Mouse (Mus musculus): ENCODE results near the gene Myoz1. TPM values are rescaled to one million over a fixed set of nuclear protein-coding genes. Genes with fewer than 3 reads are reported as not detected.
A peak's percentile ranks its signal among the peaks of the same experiment; 100 is the strongest.

Gene Myoz1
- polyA plus RNA-seq, 1 experiment from 2014 or later: not detected

DNA sequence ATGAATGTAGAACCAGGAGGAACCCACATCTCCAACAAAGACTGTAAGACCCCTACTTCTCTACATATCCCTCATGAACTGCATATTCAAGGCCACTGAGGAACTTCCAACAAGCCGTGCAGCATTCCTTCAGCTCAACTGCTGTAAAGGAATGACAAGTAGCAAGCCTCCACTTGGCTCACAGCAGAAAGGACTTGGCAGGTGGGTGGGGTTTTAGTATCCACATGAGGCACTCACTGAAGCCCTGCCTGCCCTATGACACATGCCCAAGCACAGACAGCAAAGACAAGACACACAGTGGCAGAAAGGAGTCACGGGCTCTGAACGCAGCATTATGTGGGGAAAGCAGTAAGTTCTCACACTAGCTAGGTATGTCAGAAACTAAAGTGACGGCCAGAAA lies 46.2 kb downstream of the Myoz1 start:
- Histone ChIP-seq H3K4me2 (replicated peaks) (no peak overlapping the region), H3K36me3 (replicated peaks; ENCODE audit: control insufficient read depth, insufficient read depth) (peaks cover 12% of the 10 kb centered on the region), H3K4me1 (replicated peaks; ENCODE audit: control insufficient read depth, insufficient read depth, low read length) (no peaks in the 10 kb centered on the region), H3K9ac (no peak overlapping the region), H3K27me3 (ENCODE audit: control insufficient read depth, insufficient read depth, low read length) (no peaks in the 10 kb centered on the region), H3K9me3 (ENCODE audit: control insufficient read depth, low read length) (no peaks in the 10 kb centered on the region), H3K27ac (no peak overlapping the region), H3K4me3 (replicated peaks; ENCODE audit: low read length) (no peak overlapping the region)
- no peak for DNase-seq (ENCODE audit: low spot score)
- no peak for ATAC-seq (ENCODE audit: low FRiP score)
- 86% methylated on average over 4 of the region's 4 CpGs for WGBS

- no peak overlapping the region for H3K9ac ChIP-seq
- peaks cover 12% of the 10 kb centered on the region for H3K36me3 ChIP-seq (replicated peaks; ENCODE audit: control insufficient read depth, insufficient read depth)
- H3K9me3 ChIP-seq (ENCODE audit: control insufficient read depth, low read length): no peaks in the 10 kb centered on the region
- DNase-seq (ENCODE audit: low spot score): no peak
- no peak for ATAC-seq (ENCODE audit: low FRiP score)
- H3K4me1 ChIP-seq (replicated peaks; ENCODE audit: control insufficient read depth, insufficient read depth, low read length): no peaks in the 10 kb centered on the region
- H3K27me3 ChIP-seq (ENCODE audit: control insufficient read depth, insufficient read depth, low read length): no peaks in the 10 kb centered on the region
- no peak overlapping the region for H3K4me2 ChIP-seq (replicated peaks)
- no peak overlapping the region for H3K27ac ChIP-seq
- no peak overlapping the region for H3K4me3 ChIP-seq (replicated peaks; ENCODE audit: low read length)
- 90% methylated on average over 3 of the region's 3 CpGs for WGBS
Observed at GRCm38 (mm10) chr14:20609519-20609918, 46.8 kb downstream of the Myoz1 start.

- H3K9ac ChIP-seq: no peak overlapping the region
- 88% methylated on average over 9 of the region's 9 CpGs for WGBS
- no peak overlapping the region for H3K4me2 ChIP-seq (replicated peaks)
- peaks cover 12% of the 10 kb centered on the region for H3K36me3 ChIP-seq (replicated peaks; ENCODE audit: control insufficient read depth, insufficient read depth)
- no peak for ATAC-seq (ENCODE audit: low FRiP score)
- H3K4me1 ChIP-seq (replicated peaks; ENCODE audit: control insufficient read depth, insufficient read depth, low read length): no peaks in the 10 kb centered on the region
- no peak overlapping the region for H3K4me3 ChIP-seq (replicated peaks; ENCODE audit: low read length)
- no peak overlapping the region for H3K27ac ChIP-seq
- H3K9me3 ChIP-seq (ENCODE audit: control insufficient read depth, low read length): no peaks in the 10 kb centered on the region
- DNase-seq (ENCODE audit: low spot score): no peak
- no peaks in the 10 kb centered on the region for H3K27me3 ChIP-seq (ENCODE audit: control insufficient read depth, insufficient read depth, low read length)
Observed at GRCm38 (mm10) chr14:20607396-20608126, 48.8 kb downstream of the Myoz1 start.

DNA sequence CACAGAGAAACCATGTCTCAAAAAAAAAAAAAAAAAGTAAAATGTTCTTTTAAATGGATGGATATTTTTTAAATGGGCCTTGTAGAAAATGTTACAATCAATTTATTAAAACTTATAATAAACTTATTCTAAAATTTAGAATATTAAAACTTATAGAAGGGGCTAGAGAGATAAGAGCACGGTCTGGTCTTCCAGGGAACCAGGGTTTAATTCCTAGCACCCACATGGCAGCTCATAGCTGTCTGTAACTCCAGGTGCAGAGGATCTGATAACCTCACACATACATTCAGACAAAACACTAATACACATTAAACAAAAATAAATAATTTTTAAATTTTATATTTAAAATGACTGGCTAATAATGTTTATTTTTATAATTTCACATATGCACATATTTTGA lies 55.1 kb downstream of the Myoz1 start:
- no peak overlapping the region for H3K9ac ChIP-seq
- DNase-seq (ENCODE audit: low spot score) (no peak), ATAC-seq (ENCODE audit: low FRiP score) (no peak)
- H3K27me3 ChIP-seq (ENCODE audit: control insufficient read depth, insufficient read depth, low read length): no peaks in the 10 kb centered on the region
- no peaks in the 10 kb centered on the region for H3K36me3 ChIP-seq (replicated peaks; ENCODE audit: control insufficient read depth, insufficient read depth)
- H3K27ac ChIP-seq: no peak overlapping the region
- no peaks in the 10 kb centered on the region for H3K4me1 ChIP-seq (replicated peaks; ENCODE audit: control insufficient read depth, insufficient read depth, low read length)
- H3K4me2 ChIP-seq (replicated peaks): no peak overlapping the region
- no peaks in the 10 kb centered on the region for H3K9me3 ChIP-seq (ENCODE audit: control insufficient read depth, low read length)
- H3K4me3 ChIP-seq (replicated peaks; ENCODE audit: low read length): no peak overlapping the region
- WGBS: 94% methylated on average over 1 of the region's 1 CpGs

- no peaks in the 10 kb centered on the region for H3K4me1 ChIP-seq (replicated peaks; ENCODE audit: control insufficient read depth, insufficient read depth, low read length)
- no peak overlapping the region for H3K27ac ChIP-seq
- ATAC-seq (ENCODE audit: low FRiP score) (no peak), DNase-seq (ENCODE audit: low spot score) (no peak)
- no peaks in the 10 kb centered on the region for H3K9me3 ChIP-seq (ENCODE audit: control insufficient read depth, low read length)
- H3K9ac ChIP-seq: no peak overlapping the region
- WGBS: 66% methylated on average over 2 of the region's 2 CpGs
- H3K4me3 ChIP-seq (replicated peaks; ENCODE audit: low read length): no peak overlapping the region
- H3K36me3 ChIP-seq (replicated peaks; ENCODE audit: control insufficient read depth, insufficient read depth): no peaks in the 10 kb centered on the region
- no peaks in the 10 kb centered on the region for H3K27me3 ChIP-seq (ENCODE audit: control insufficient read depth, insufficient read depth, low read length)
- no peak overlapping the region for H3K4me2 ChIP-seq (replicated peaks)
Observed at GRCm38 (mm10) chr14:20600203-20600602, 56.1 kb downstream of the Myoz1 start.

GRCm38 (mm10) chr14:20599542-20599941 lies 56.8 kb downstream of the Myoz1 start:
- DNase-seq (ENCODE audit: low spot score) (no peak), ATAC-seq (ENCODE audit: low FRiP score) (no peak)
- no peak overlapping the region for H3K9ac ChIP-seq
- no peak overlapping the region for H3K4me2 ChIP-seq (replicated peaks)
- no peaks in the 10 kb centered on the region for H3K4me1 ChIP-seq (replicated peaks; ENCODE audit: control insufficient read depth, insufficient read depth, low read length)
- WGBS: 86% methylated on average over 2 of the region's 2 CpGs
- no peaks in the 10 kb centered on the region for H3K27me3 ChIP-seq (ENCODE audit: control insufficient read depth, insufficient read depth, low read length)
- H3K27ac ChIP-seq: no peak overlapping the region
- no peak overlapping the region for H3K4me3 ChIP-seq (replicated peaks; ENCODE audit: low read length)
- no peaks in the 10 kb centered on the region for H3K36me3 ChIP-seq (replicated peaks; ENCODE audit: control insufficient read depth, insufficient read depth)
- no peaks in the 10 kb centered on the region for H3K9me3 ChIP-seq (ENCODE audit: control insufficient read depth, low read length)

Small RNAs within 50 kb of the gene (microRNA-seq; reads per million reads assigned to microRNA genes)
- 1.8 reads per million, percentile 5 among the genes with 10 or more reads in this experiment for gene Mir6946

Other genes with a start within 250 kb of the Myoz1 start
- 1.3 and 1.4 TPM in 2 replicates for gene Cfap70, start 204.3 kb downstream of the Myoz1 start, polyA plus RNA-seq (2014; fragmentation: Nextera tagmentation; extraction: Ambion mirVana)
- gene Anxa7, start 176.4 kb downstream of the Myoz1 start, polyA plus RNA-seq (2014; fragmentation: Nextera tagmentation; extraction: Ambion mirVana): 15.4 and 16.5 TPM in 2 replicates
- gene Mss51, start 159.6 kb downstream of the Myoz1 start, polyA plus RNA-seq (2014; fragmentation: Nextera tagmentation; extraction: Ambion mirVana): 0.55 TPM in 2 replicates
- gene Ppp3cb, start 110.0 kb downstream of the Myoz1 start, polyA plus RNA-seq (2014; fragmentation: Nextera tagmentation; extraction: Ambion mirVana): 121 and 123 TPM in 2 replicates
- gene Usp54, start 15.5 kb downstream of the Myoz1 start, polyA plus RNA-seq (2014; fragmentation: Nextera tagmentation; extraction: Ambion mirVana): 13.1 and 13.2 TPM in 2 replicates
- gene Synpo2l, start 11.8 kb upstream of the Myoz1 start, polyA plus RNA-seq (2014; fragmentation: Nextera tagmentation; extraction: Ambion mirVana): 0.07 and 0.09 TPM in 2 replicates
- 84.9 and 87.1 TPM in 2 replicates for gene Sec24c, start 17.8 kb upstream of the Myoz1 start, polyA plus RNA-seq (2014; fragmentation: Nextera tagmentation; extraction: Ambion mirVana)
- gene Fut11, start 38.4 kb upstream of the Myoz1 start, polyA plus RNA-seq (2014; fragmentation: Nextera tagmentation; extraction: Ambion mirVana): 25.1 and 31.8 TPM in 2 replicates
- 169 and 194 TPM in 2 replicates for gene Chchd1, start 46.5 kb upstream of the Myoz1 start, polyA plus RNA-seq (2014; fragmentation: Nextera tagmentation; extraction: Ambion mirVana)
- gene Zswim8, start 51.0 kb upstream of the Myoz1 start, polyA plus RNA-seq (2014; fragmentation: Nextera tagmentation; extraction: Ambion mirVana): 38.5 and 50.5 TPM in 2 replicates
- 17.1 and 17.7 TPM in 2 replicates for gene Ndst2, start 78.0 kb upstream of the Myoz1 start, polyA plus RNA-seq (2014; fragmentation: Nextera tagmentation; extraction: Ambion mirVana)
- gene Camk2g, start 137.5 kb upstream of the Myoz1 start, polyA plus RNA-seq (2014; fragmentation: Nextera tagmentation; extraction: Ambion mirVana): 166 and 197 TPM in 2 replicates
- gene Plau, start 180.1 kb upstream of the Myoz1 start, polyA plus RNA-seq (2014; fragmentation: Nextera tagmentation; extraction: Ambion mirVana): 0.27 and 0.34 TPM in 2 replicates

Measured in hindbrain, embryonic 14.5 days (tissue).